Mouse (Mus musculus): Measurements from ENCODE around the gene Il4. TPM values are rescaled to one million over a fixed set of nuclear protein-coding genes. Genes with fewer than 3 reads are reported as not detected.

The Il4 gene
- polyA plus RNA-seq (2015; fragmentation: Nextera tagmentation; extraction: Ambion mirVana) = 1.0 and 1.4 TPM in 2 replicates

GRCm38 (mm10) chr11:53618619-53619198 is at the start of gene Il4:
TSS of gene Il4 (minus strand) at chr11:53618669.
- ATAC-seq (ENCODE audit: low read depth) = no peak
- no peak within 1 kb of the TSS for H3K4me2 ChIP-seq (ENCODE audit: low read depth, low read length)
- H3K36me3 ChIP-seq (ENCODE audit: control insufficient read depth, insufficient read depth, low read length) = no peaks in the 10 kb centered on the region
- H3K4me3 ChIP-seq (ENCODE audit: low read length) = no peak within 1 kb of the TSS
- no peak within 1 kb of the TSS for H3K9ac ChIP-seq (ENCODE audit: low read length)
- no peaks in the 10 kb centered on the region for H3K27me3 ChIP-seq (ENCODE audit: control insufficient read depth, insufficient read depth, low read depth, low read length)
- H3K9me3 ChIP-seq (ENCODE audit: control insufficient read depth, low read length) = no peaks in the 10 kb centered on the region
- H3K4me1 ChIP-seq (replicated peaks; ENCODE audit: control insufficient read depth, insufficient read depth, low read length) = no peaks in the 10 kb centered on the region
- H3K27ac ChIP-seq (ENCODE audit: low read length) = no peak within 1 kb of the TSS
- 67% methylated on average over 7 of the region's 7 CpGs for WGBS

GRCm38 (mm10) chr11:53664091-53664490 is 45.6 kb upstream of the Il4 start:
- ATAC-seq (ENCODE audit: low read depth) = no peak
- no peaks in the 10 kb centered on the region for H3K9me3 ChIP-seq (ENCODE audit: control insufficient read depth, low read length)
- H3K4me3 ChIP-seq (ENCODE audit: low read length) = no peak overlapping the region
- no peak overlapping the region for H3K9ac ChIP-seq (ENCODE audit: low read length)
- H3K27me3 ChIP-seq (ENCODE audit: control insufficient read depth, insufficient read depth, low read depth, low read length) = no peaks in the 10 kb centered on the region
- 73% methylated on average over 5 of the region's 5 CpGs for WGBS
- no peaks in the 10 kb centered on the region for H3K4me1 ChIP-seq (replicated peaks; ENCODE audit: control insufficient read depth, insufficient read depth, low read length)
- H3K36me3 ChIP-seq (ENCODE audit: control insufficient read depth, insufficient read depth, low read length) = peaks cover 20% of the 10 kb centered on the region
- no peak overlapping the region for H3K27ac ChIP-seq (ENCODE audit: low read length)
- H3K4me2 ChIP-seq (ENCODE audit: low read depth, low read length) = no peak overlapping the region

GRCm38 (mm10) chr11:53662794-53663674 is 44.6 kb upstream of the Il4 start:
- Histone ChIP-seq H3K27me3 (ENCODE audit: control insufficient read depth, insufficient read depth, low read depth, low read length) (no peaks in the 10 kb centered on the region), H3K27ac (ENCODE audit: low read length) (no peak overlapping the region), H3K9ac (ENCODE audit: low read length) (no peak overlapping the region), H3K4me2 (ENCODE audit: low read depth, low read length) (no peak overlapping the region), H3K36me3 (ENCODE audit: control insufficient read depth, insufficient read depth, low read length) (peaks cover 19% of the 10 kb centered on the region), H3K9me3 (ENCODE audit: control insufficient read depth, low read length) (no peaks in the 10 kb centered on the region), H3K4me3 (ENCODE audit: low read length) (no peak overlapping the region), H3K4me1 (replicated peaks; ENCODE audit: control insufficient read depth, insufficient read depth, low read length) (no peaks in the 10 kb centered on the region)
- 66% methylated on average over 14 of the region's 14 CpGs for WGBS
- no peak for ATAC-seq (ENCODE audit: low read depth)

GRCm38 (mm10) chr11:53657828-53658227 is 39.4 kb upstream of the Il4 start:
- no peak overlapping the region for H3K27ac ChIP-seq (ENCODE audit: low read length)
- H3K27me3 ChIP-seq (ENCODE audit: control insufficient read depth, insufficient read depth, low read depth, low read length) = no peaks in the 10 kb centered on the region
- ATAC-seq (ENCODE audit: low read depth) = no peak
- WGBS = 80% methylated on average over 6 of the region's 6 CpGs
- H3K9ac ChIP-seq (ENCODE audit: low read length) = no peak overlapping the region
- H3K4me3 ChIP-seq (ENCODE audit: low read length) = no peak overlapping the region
- no peaks in the 10 kb centered on the region for H3K9me3 ChIP-seq (ENCODE audit: control insufficient read depth, low read length)
- H3K36me3 ChIP-seq (ENCODE audit: control insufficient read depth, insufficient read depth, low read length) = peaks cover 13% of the 10 kb centered on the region
- no peak overlapping the region for H3K4me2 ChIP-seq (ENCODE audit: low read depth, low read length)
- H3K4me1 ChIP-seq (replicated peaks; ENCODE audit: control insufficient read depth, insufficient read depth, low read length) = no peaks in the 10 kb centered on the region

GRCm38 (mm10) chr11:53657381-53657780 is 38.9 kb upstream of the Il4 start:
- H3K9ac ChIP-seq (ENCODE audit: low read length) = no peak overlapping the region
- ATAC-seq (ENCODE audit: low read depth) = no peak
- H3K4me1 ChIP-seq (replicated peaks; ENCODE audit: control insufficient read depth, insufficient read depth, low read length) = no peaks in the 10 kb centered on the region
- no peak overlapping the region for H3K27ac ChIP-seq (ENCODE audit: low read length)
- H3K4me2 ChIP-seq (ENCODE audit: low read depth, low read length) = no peak overlapping the region
- H3K4me3 ChIP-seq (ENCODE audit: low read length) = no peak overlapping the region
- 79% methylated on average over 8 of the region's 8 CpGs for whole genome bisulfite sequencing
- H3K27me3 ChIP-seq (ENCODE audit: control insufficient read depth, insufficient read depth, low read depth, low read length) = no peaks in the 10 kb centered on the region
- H3K36me3 ChIP-seq (ENCODE audit: control insufficient read depth, insufficient read depth, low read length) = peaks cover 15% of the 10 kb centered on the region
- no peaks in the 10 kb centered on the region for H3K9me3 ChIP-seq (ENCODE audit: control insufficient read depth, low read length)

GRCm38 (mm10) chr11:53656558-53657202 is 38.2 kb upstream of the Il4 start:
- H3K9me3 ChIP-seq (ENCODE audit: control insufficient read depth, low read length) = no peaks in the 10 kb centered on the region
- H3K4me3 ChIP-seq (ENCODE audit: low read length) = no peak overlapping the region
- no peak overlapping the region for H3K27ac ChIP-seq (ENCODE audit: low read length)
- H3K9ac ChIP-seq (ENCODE audit: low read length) = no peak overlapping the region
- no peaks in the 10 kb centered on the region for H3K4me1 ChIP-seq (replicated peaks; ENCODE audit: control insufficient read depth, insufficient read depth, low read length)
- H3K4me2 ChIP-seq (ENCODE audit: low read depth, low read length) = no peak overlapping the region
- 60% methylated on average over 9 of the region's 9 CpGs for WGBS
- no peaks in the 10 kb centered on the region for H3K27me3 ChIP-seq (ENCODE audit: control insufficient read depth, insufficient read depth, low read depth, low read length)
- ATAC-seq (ENCODE audit: low read depth) = no peak
- peaks cover 21% of the 10 kb centered on the region for H3K36me3 ChIP-seq (ENCODE audit: control insufficient read depth, insufficient read depth, low read length)

- no peak overlapping the region for H3K9ac ChIP-seq (ENCODE audit: low read length)
- WGBS = 63% methylated on average over 5 of the region's 5 CpGs
- H3K27ac ChIP-seq (ENCODE audit: low read length) = no peak overlapping the region
Measured at GRCm38 (mm10) chr11:53655043-53655442, 36.6 kb upstream of the Il4 start.

GRCm38 (mm10) chr11:53652427-53652826 is 34.0 kb upstream of the Il4 start:
- no peak overlapping the region for H3K9ac ChIP-seq (ENCODE audit: low read length)
- no peak overlapping the region for H3K4me3 ChIP-seq (ENCODE audit: low read length)
- no peak overlapping the region for H3K4me2 ChIP-seq (ENCODE audit: low read depth, low read length)
- no peaks in the 10 kb centered on the region for H3K4me1 ChIP-seq (replicated peaks; ENCODE audit: control insufficient read depth, insufficient read depth, low read length)
- no peaks in the 10 kb centered on the region for H3K9me3 ChIP-seq (ENCODE audit: control insufficient read depth, low read length)
- no peak for ATAC-seq (ENCODE audit: low read depth)
- H3K27me3 ChIP-seq (ENCODE audit: control insufficient read depth, insufficient read depth, low read depth, low read length) = no peaks in the 10 kb centered on the region
- H3K27ac ChIP-seq (ENCODE audit: low read length) = no peak overlapping the region
- WGBS = 80% methylated on average over 2 of the region's 2 CpGs
- peaks cover 34% of the 10 kb centered on the region for H3K36me3 ChIP-seq (ENCODE audit: control insufficient read depth, insufficient read depth, low read length)

More at GRCm38 (mm10) chr11:53655043-53655442, 36.6 kb upstream of the Il4 start:
- H3K9me3 ChIP-seq (ENCODE audit: control insufficient read depth, low read length) = no peaks in the 10 kb centered on the region
- H3K4me3 ChIP-seq (ENCODE audit: low read length) = no peak overlapping the region
- no peak overlapping the region for H3K4me2 ChIP-seq (ENCODE audit: low read depth, low read length)
- no peaks in the 10 kb centered on the region for H3K4me1 ChIP-seq (replicated peaks; ENCODE audit: control insufficient read depth, insufficient read depth, low read length)
- peaks cover 28% of the 10 kb centered on the region for H3K36me3 ChIP-seq (ENCODE audit: control insufficient read depth, insufficient read depth, low read length)
- ATAC-seq (ENCODE audit: low read depth) = no peak
- no peaks in the 10 kb centered on the region for H3K27me3 ChIP-seq (ENCODE audit: control insufficient read depth, insufficient read depth, low read depth, low read length)

- Histone ChIP-seq H3K9me3 (ENCODE audit: control insufficient read depth, low read length) (no peaks in the 10 kb centered on the region), H3K4me3 (ENCODE audit: low read length) (no peak overlapping the region), H3K27ac (ENCODE audit: low read length) (no peak overlapping the region), H3K9ac (ENCODE audit: low read length) (no peak overlapping the region), H3K4me1 (replicated peaks; ENCODE audit: control insufficient read depth, insufficient read depth, low read length) (no peaks in the 10 kb centered on the region), H3K36me3 (ENCODE audit: control insufficient read depth, insufficient read depth, low read length) (peaks cover 34% of the 10 kb centered on the region), H3K27me3 (ENCODE audit: control insufficient read depth, insufficient read depth, low read depth, low read length) (no peaks in the 10 kb centered on the region), H3K4me2 (ENCODE audit: low read depth, low read length) (no peak overlapping the region)
- 90% methylated on average over 4 of the region's 4 CpGs for WGBS
- no peak for ATAC-seq (ENCODE audit: low read depth)
Measured at GRCm38 (mm10) chr11:53651441-53651840, 33.0 kb upstream of the Il4 start.

All from lung, embryonic 16.5 days (tissue).